Mouse (Mus musculus) megakaryocyte, embryonic 14.5 days (primary cell): ENCODE results near the gene Gpr25.

Experiments used
- FLI1 ChIP-seq: IDR thresholded peaks from 2 replicates; pipeline ENCODE4 v1.6.1; 2012; ENCODE audit warnings: low read length, inconsistent platforms, mixed read lengths
- GATA1 ChIP-seq: IDR thresholded peaks from 3 replicates; pipeline ENCODE4 v1.6.1; 2012; ENCODE audit warnings: mixed read lengths, low read length, inconsistent platforms, borderline replicate concordance

DNA sequence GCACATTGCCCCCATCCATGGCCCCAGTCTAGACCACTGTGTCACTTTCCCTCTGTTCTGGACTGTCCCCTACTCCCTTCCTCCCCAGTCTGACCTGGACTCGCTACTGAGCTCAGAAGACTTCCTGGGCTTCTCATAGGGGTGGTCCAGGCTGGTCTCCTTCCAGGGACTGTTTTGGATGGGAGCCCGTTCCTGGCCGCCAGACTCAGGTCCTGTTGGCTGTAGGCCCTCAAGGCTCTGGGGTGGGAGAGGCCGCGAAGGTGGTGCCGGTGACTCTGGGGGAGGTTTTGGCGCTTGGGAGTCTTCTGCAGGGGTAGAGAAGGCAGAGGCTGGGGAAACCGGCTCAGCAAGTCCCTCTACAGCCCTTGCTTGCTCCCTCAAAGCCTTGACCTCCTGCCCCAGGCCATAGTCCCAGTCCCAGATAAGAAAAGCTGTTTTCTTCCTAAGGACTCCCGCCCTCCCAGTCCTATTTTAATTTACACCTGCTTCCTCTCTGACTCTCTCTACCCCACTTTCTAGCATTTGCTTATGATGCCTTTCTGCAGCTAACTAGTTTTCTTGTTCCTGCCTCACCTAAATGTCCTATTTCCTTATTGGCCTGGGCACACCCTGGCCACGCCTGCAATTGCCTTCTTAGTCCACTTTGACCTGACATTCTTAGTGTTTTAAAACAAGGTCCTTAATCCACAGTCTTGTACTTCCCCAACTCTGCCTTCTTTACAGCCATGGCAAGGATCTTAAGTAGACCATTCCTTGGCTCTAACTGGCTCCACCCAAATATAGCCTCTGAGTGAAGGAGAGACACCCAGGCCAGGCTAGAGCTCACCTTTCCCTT, 40.4 kb downstream of the Gpr25 start:
- TF ChIP-seq GATA1 (no peak), FLI1 (no peak)
